Mouse (Mus musculus): ENCODE results near the gene Tvp23b. TPM values are rescaled to one million over a fixed set of nuclear protein-coding genes. Genes with fewer than 3 reads are reported as not detected.

Tvp23b gene
- polyA plus RNA-seq, 1 experiment from 2014 or later: 64.9 TPM

DNA sequence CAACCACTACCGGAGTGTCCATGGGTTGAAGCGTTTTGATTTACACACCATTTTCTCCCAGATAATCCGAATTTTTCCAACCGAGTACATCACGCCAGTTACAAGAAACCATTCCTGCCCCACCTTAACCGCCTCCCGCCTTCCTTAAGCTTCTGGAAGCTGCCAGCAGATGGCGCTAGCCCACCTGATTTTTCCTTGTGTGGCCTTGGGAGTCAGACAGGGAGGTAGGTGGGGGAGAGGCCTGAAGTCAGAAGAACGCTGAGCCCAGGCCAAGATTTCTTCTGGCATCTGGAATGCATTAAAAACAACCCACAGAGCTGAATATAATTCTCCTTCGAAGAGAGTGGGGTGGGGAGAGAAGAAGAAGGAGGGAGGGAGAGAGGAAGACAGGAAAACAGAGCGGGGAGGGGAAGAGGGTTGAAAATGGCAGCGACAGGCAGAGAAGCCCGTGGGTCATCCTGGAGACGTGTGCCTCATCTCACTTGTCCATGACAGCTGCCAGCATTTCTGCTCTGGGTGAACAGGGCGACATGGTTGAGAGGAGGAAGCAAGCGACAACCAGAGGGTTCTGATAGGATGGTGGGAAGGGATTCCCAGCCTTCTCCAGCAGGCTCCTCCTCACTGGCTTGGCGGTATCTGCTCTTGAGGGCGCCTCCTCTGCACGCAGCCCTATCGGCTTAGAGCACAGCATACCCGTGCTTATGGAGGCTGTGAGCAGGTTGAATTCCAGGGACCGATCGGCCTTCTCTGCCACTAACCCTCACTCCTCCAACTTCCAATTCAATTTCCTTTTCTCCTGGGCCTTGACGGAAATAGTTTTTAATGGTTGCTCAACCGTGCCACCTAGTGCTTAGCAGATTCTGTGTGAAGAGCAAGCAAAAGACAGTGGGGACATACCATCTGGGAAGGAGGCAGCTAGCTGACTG is 42.1 kb downstream of the Tvp23b start:
- H3K9ac ChIP-seq (replicated peaks; ENCODE audit: low read depth, low read length): no peak overlapping the region; the same call in 1 of the 2 replicates
- WGBS: 16% methylated on average over 25 of the region's 25 CpGs
- peak; percentile 87; the same call in 1 of the 2 replicates for ATAC-seq (ENCODE audit: insufficient number of reproducible peaks, insufficient read depth, low FRiP score, low read depth)

DNA sequence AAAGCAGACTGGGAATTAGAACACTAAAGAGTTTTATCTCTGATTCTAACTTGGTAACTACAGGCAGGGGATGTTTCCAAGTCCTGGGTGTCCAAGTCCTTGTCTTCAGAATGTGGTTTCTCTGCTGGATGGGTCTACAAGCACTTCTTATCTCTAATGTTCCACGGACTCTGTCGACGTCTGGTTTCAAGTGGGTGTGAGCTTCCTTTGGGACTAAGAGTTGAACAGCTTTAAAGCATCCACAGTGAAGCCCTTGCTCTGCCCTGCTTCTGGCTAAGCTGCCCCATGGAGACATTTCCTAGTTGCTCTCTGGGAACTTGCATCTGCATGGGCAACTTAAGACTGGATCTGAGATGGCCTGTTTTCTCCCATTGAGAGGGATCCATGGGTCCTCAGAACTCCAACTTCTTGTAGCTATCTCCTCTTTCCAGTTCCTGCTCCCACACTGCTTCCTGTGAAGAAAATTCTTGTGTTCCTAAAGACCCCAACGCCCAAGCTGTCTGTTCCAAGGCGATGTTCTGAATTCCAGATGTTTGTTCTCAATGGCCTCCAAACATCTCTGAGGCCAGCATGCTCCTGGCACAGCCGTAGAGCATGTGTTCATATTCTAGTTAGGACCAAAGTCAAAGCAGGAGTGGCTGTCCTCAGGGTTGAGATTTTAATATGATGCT is 45.0 kb downstream of the Tvp23b start:
- WGBS: 66% methylated on average over 6 of the region's 6 CpGs
- Histone ChIP-seq H3K9me3 (ENCODE audit: control insufficient read depth, low read depth, low read length) (no peaks in the 10 kb centered on the region), H3K9ac (replicated peaks; ENCODE audit: low read depth, low read length) (no peak overlapping the region), H3K27ac (ENCODE audit: low read length) (no peak overlapping the region), H3K4me2 (replicated peaks; ENCODE audit: low read depth, low read length) (no peak overlapping the region), H3K4me1 (ENCODE audit: control insufficient read depth, insufficient read depth, low read length) (peaks cover 4% of the 10 kb centered on the region; the same call in 1 of the 2 replicates), H3K36me3 (ENCODE audit: control insufficient read depth, insufficient read depth, low read length) (no peaks in the 10 kb centered on the region), H3K27me3 (ENCODE audit: control insufficient read depth, insufficient read depth, low read length) (no peaks in the 10 kb centered on the region), H3K4me3 (ENCODE audit: low read depth, low read length) (no peak overlapping the region)
- no peak for ATAC-seq (ENCODE audit: insufficient number of reproducible peaks, insufficient read depth, low FRiP score, low read depth)

More for the DNA sequence above, 42.1 kb downstream of the Tvp23b start:
- Histone ChIP-seq H3K36me3 (ENCODE audit: control insufficient read depth, insufficient read depth, low read length) (no peaks in the 10 kb centered on the region), H3K27me3 (ENCODE audit: control insufficient read depth, insufficient read depth, low read length) (no peaks in the 10 kb centered on the region), H3K4me1 (ENCODE audit: control insufficient read depth, insufficient read depth, low read length) (peaks cover 4% of the 10 kb centered on the region; the same call in 1 of the 2 replicates), H3K9me3 (ENCODE audit: control insufficient read depth, low read depth, low read length) (no peaks in the 10 kb centered on the region), H3K27ac (ENCODE audit: low read length) (peak overlapping the region; percentile 92), H3K4me3 (ENCODE audit: low read depth, low read length) (peak overlapping the region; percentile 11; the same call in 1 of the 2 replicates), H3K4me2 (replicated peaks; ENCODE audit: low read depth, low read length) (peak overlapping the region; percentile 37)

DNA sequence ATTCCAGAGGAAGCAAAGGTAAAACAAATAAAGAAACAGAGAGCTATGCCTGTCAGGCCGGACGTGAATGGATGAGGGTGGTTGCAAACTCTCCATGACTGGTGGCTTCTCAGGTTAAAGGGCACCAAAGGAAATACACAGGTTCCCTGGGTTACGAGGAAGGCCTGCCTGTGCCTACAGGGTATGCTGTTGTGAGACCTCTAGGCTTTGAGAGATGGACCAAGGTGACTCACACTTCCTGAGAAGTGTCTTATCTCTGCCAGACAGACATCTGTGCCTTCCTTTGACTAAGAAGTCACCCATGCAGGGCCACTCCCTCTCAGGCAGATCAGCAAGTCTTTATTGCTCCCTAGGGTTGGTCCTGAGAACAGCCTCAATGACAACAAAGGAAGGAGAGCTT is 50.5 kb downstream of the Tvp23b start:
- WGBS: 32% methylated on average over 3 of the region's 3 CpGs

DNA sequence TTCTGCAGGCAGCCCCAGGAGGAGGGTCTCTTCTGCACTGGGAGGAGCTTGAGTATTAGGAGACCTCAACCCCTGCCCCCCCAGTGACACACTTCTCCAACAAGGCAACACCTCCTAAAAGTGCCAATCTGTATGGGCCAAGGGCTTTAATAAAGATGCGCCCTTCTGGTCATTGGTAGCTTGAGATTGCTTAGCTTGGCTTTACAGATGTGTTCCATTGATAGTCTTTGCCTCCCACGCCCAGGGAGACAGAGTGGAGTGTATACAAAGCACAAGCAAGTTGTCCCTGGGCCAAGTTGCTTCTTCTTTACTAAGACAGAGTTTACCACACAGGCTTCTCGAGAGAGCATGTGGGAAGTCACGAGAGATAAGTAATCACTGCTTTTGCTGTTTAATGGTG is 51.3 kb downstream of the Tvp23b start:
- 71% methylated on average over 4 of the region's 4 CpGs for WGBS
- Histone ChIP-seq H3K4me2 (replicated peaks; ENCODE audit: low read depth, low read length) (no peak overlapping the region), H3K4me1 (ENCODE audit: control insufficient read depth, insufficient read depth, low read length) (no peaks in the 10 kb centered on the region), H3K9me3 (ENCODE audit: control insufficient read depth, low read depth, low read length) (no peaks in the 10 kb centered on the region), H3K4me3 (ENCODE audit: low read depth, low read length) (no peak overlapping the region), H3K9ac (replicated peaks; ENCODE audit: low read depth, low read length) (no peak overlapping the region), H3K36me3 (ENCODE audit: control insufficient read depth, insufficient read depth, low read length) (no peaks in the 10 kb centered on the region), H3K27ac (ENCODE audit: low read length) (no peak overlapping the region), H3K27me3 (ENCODE audit: control insufficient read depth, insufficient read depth, low read length) (no peaks in the 10 kb centered on the region)
- no peak for ATAC-seq (ENCODE audit: insufficient number of reproducible peaks, insufficient read depth, low FRiP score, low read depth)

More for the DNA sequence above, 50.5 kb downstream of the Tvp23b start:
- H3K27ac ChIP-seq (ENCODE audit: low read length): no peak overlapping the region
- H3K27me3 ChIP-seq (ENCODE audit: control insufficient read depth, insufficient read depth, low read length): no peaks in the 10 kb centered on the region
- no peaks in the 10 kb centered on the region for H3K36me3 ChIP-seq (ENCODE audit: control insufficient read depth, insufficient read depth, low read length)
- H3K9me3 ChIP-seq (ENCODE audit: control insufficient read depth, low read depth, low read length): no peaks in the 10 kb centered on the region
- no peak overlapping the region for H3K9ac ChIP-seq (replicated peaks; ENCODE audit: low read depth, low read length)
- no peak overlapping the region for H3K4me3 ChIP-seq (ENCODE audit: low read depth, low read length)
- H3K4me2 ChIP-seq (replicated peaks; ENCODE audit: low read depth, low read length): no peak overlapping the region
- ATAC-seq (ENCODE audit: insufficient number of reproducible peaks, insufficient read depth, low FRiP score, low read depth): no peak; the same call in 1 of the 2 replicates
- no peaks in the 10 kb centered on the region for H3K4me1 ChIP-seq (ENCODE audit: control insufficient read depth, insufficient read depth, low read length)

DNA sequence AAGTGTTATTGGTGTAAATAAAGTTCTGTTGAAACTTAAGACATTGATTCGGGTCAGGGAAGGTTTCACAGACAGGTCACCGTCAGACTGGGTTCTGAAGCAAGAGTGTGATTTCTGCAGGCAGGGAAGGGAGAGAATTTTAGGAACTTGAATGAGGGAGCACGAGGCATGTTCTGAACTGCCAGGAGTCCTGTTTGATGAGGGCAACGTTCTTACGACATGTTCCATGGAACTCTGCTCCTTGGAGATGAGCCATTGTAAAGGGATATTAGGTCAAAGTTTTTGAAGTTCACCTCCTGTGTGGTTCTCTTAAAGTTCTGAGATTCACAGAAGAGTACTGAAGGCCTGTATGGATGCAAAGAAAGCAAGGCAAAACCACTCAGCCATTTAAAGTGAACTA is 51.9 kb downstream of the Tvp23b start:
- Histone ChIP-seq H3K27me3 (ENCODE audit: control insufficient read depth, insufficient read depth, low read length) (no peaks in the 10 kb centered on the region), H3K4me3 (ENCODE audit: low read depth, low read length) (no peak overlapping the region), H3K27ac (ENCODE audit: low read length) (no peak overlapping the region), H3K36me3 (ENCODE audit: control insufficient read depth, insufficient read depth, low read length) (no peaks in the 10 kb centered on the region), H3K4me1 (ENCODE audit: control insufficient read depth, insufficient read depth, low read length) (no peaks in the 10 kb centered on the region), H3K9me3 (ENCODE audit: control insufficient read depth, low read depth, low read length) (no peaks in the 10 kb centered on the region), H3K4me2 (replicated peaks; ENCODE audit: low read depth, low read length) (no peak overlapping the region), H3K9ac (replicated peaks; ENCODE audit: low read depth, low read length) (no peak overlapping the region)
- ATAC-seq (ENCODE audit: insufficient number of reproducible peaks, insufficient read depth, low FRiP score, low read depth): no peak
- 78% methylated on average over 5 of the region's 5 CpGs for WGBS

DNA sequence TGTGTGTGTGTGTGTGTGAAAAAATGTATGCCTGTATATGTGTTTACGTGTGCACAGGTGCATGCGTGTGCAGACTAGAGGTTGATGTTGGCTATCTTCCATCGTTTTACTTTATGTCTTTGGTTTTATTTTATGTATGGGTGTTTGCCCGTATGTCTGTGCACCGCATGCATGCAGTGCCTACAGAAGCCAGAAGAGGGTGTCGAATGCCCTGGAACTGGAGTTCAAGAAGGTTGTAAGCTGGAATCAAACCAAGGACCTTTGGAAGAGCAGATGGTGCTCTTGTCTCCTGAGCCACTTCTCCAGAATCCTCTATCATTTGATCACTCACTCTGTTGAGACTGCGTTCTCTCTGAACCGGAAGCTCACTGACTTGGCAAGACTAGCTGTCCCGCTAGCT is 53.8 kb downstream of the Tvp23b start:
- WGBS: 89% methylated on average over 9 of the region's 9 CpGs
- H3K4me1 ChIP-seq (ENCODE audit: control insufficient read depth, insufficient read depth, low read length): no peaks in the 10 kb centered on the region
- H3K36me3 ChIP-seq (ENCODE audit: control insufficient read depth, insufficient read depth, low read length): no peaks in the 10 kb centered on the region
- H3K27ac ChIP-seq (ENCODE audit: low read length): no peak overlapping the region
- no peak overlapping the region for H3K9ac ChIP-seq (replicated peaks; ENCODE audit: low read depth, low read length)
- no peak for ATAC-seq (ENCODE audit: insufficient number of reproducible peaks, insufficient read depth, low FRiP score, low read depth)
- no peaks in the 10 kb centered on the region for H3K9me3 ChIP-seq (ENCODE audit: control insufficient read depth, low read depth, low read length)
- H3K27me3 ChIP-seq (ENCODE audit: control insufficient read depth, insufficient read depth, low read length): no peaks in the 10 kb centered on the region
- no peak overlapping the region for H3K4me3 ChIP-seq (ENCODE audit: low read depth, low read length)
- H3K4me2 ChIP-seq (replicated peaks; ENCODE audit: low read depth, low read length): no peak overlapping the region

DNA sequence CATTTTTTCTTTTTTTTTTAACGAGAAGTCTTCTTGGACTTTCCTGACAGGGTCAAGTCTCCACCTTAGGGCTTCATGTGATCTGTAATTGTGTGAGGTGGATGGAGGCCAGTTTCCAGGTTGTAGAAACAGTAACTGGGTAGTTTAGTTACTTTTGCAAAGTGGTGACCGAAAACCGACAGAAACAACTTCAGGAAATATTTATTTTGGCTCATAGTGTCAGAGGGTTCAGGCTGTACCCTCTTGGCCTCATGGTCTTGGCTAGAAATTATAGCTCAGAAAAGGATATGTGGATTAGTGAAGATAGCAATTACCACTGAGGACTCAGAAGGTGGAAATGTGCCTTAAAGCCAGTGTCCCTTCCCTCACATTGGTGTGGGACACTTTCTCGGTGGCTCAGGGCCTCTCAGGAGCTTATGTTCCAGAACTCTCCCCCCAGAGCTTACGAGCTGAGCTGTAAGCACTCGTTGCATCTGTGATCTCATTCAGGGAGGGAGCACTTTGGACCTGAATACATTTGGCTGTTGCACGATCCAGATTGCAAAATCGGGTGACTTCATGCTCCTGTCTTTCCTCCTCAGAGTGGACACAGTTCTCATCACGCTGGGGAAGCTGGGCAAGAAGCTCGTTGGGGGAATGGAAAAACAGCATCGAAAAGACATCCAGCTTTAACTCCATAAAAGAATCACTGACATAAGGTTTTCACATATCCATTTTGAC is 55.7 kb downstream of the Tvp23b start:
- Histone ChIP-seq H3K9ac (replicated peaks; ENCODE audit: low read depth, low read length) (no peak overlapping the region), H3K9me3 (ENCODE audit: control insufficient read depth, low read depth, low read length) (no peaks in the 10 kb centered on the region), H3K4me1 (ENCODE audit: control insufficient read depth, insufficient read depth, low read length) (no peaks in the 10 kb centered on the region), H3K36me3 (ENCODE audit: control insufficient read depth, insufficient read depth, low read length) (no peaks in the 10 kb centered on the region), H3K4me3 (ENCODE audit: low read depth, low read length) (no peak overlapping the region), H3K27ac (ENCODE audit: low read length) (no peak overlapping the region), H3K27me3 (ENCODE audit: control insufficient read depth, insufficient read depth, low read length) (no peaks in the 10 kb centered on the region), H3K4me2 (replicated peaks; ENCODE audit: low read depth, low read length) (no peak overlapping the region)
- WGBS: 87% methylated on average over 11 of the region's 11 CpGs
- no peak for ATAC-seq (ENCODE audit: insufficient number of reproducible peaks, insufficient read depth, low FRiP score, low read depth)

DNA sequence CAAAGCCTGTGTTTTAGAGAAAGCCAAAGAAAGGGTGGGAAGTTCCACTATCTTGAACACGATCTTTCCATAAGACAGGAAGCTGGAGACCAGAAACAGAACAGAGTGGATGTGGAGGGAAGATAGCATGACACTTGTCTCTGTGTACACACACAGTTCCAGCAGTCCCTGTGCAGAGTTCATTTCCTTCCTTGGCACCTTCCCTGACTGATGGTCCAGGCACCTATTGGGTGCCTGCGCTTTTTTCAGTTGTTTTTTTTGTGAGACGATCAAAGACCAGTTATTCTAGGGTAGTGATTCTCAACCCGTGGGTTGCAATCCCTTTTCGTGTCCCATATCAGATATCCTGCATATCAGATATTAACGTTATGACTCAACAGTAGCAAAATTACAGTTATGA is 58.7 kb downstream of the Tvp23b start:
- 75% methylated on average over 6 of the region's 6 CpGs for WGBS
- Histone ChIP-seq H3K36me3 (ENCODE audit: control insufficient read depth, insufficient read depth, low read length) (no peaks in the 10 kb centered on the region), H3K27me3 (ENCODE audit: control insufficient read depth, insufficient read depth, low read length) (no peaks in the 10 kb centered on the region), H3K4me3 (ENCODE audit: low read depth, low read length) (no peak overlapping the region), H3K9ac (replicated peaks; ENCODE audit: low read depth, low read length) (no peak overlapping the region), H3K27ac (ENCODE audit: low read length) (no peak overlapping the region), H3K9me3 (ENCODE audit: control insufficient read depth, low read depth, low read length) (no peaks in the 10 kb centered on the region), H3K4me2 (replicated peaks; ENCODE audit: low read depth, low read length) (no peak overlapping the region), H3K4me1 (ENCODE audit: control insufficient read depth, insufficient read depth, low read length) (no peaks in the 10 kb centered on the region)
- no peak for ATAC-seq (ENCODE audit: insufficient number of reproducible peaks, insufficient read depth, low FRiP score, low read depth)

Data from stomach, embryonic 14.5 days (tissue).